Mouse (Mus musculus) neural tube, embryonic 13.5 days (tissue): ENCODE results near the gene Erg28. TPM values are rescaled to one million over a fixed set of nuclear protein-coding genes. Genes with fewer than 3 reads are reported as not detected.

ENCODE experiments used
- ATAC-seq: fragments of 200-750 bp; cut with Nextera tagmentation; 2 replicates; pipeline ENCODE4 v1.8.0; 2017; ENCODE audit warnings: low read depth, mild to moderate bottlenecking, moderate TSS enrichment, moderate library complexity
- H3K27ac ChIP-seq: fragments of 300-500 bp; sonication (generic); replicated peaks from 2 replicates; pipeline ENCODE4 v1.5.1; 2015; ENCODE audit warnings: moderate library complexity, mild to moderate bottlenecking, inconsistent platforms
- H3K27me3 ChIP-seq: fragments of 300-500 bp; sonication (generic); 2 replicates; pipeline ENCODE4 v1.6.1; 2015; ENCODE audit warnings: mild to moderate bottlenecking, inconsistent platforms
- H3K36me3 ChIP-seq: fragments of 300-500 bp; sonication (generic); 2 replicates; pipeline ENCODE4 v1.6.1; 2015; ENCODE audit warnings: mild to moderate bottlenecking, inconsistent platforms
- H3K4me1 ChIP-seq: fragments of 300-500 bp; sonication (generic); replicated peaks from 2 replicates; pipeline ENCODE4 v1.6.1; 2015; ENCODE audit warnings: inconsistent platforms
- H3K4me2 ChIP-seq: fragments of 300-500 bp; sonication (generic); 2 replicates; pipeline ENCODE4 v1.6.1; 2015; ENCODE audit warnings: inconsistent platforms, mild to moderate bottlenecking, moderate library complexity
- H3K4me3 ChIP-seq: fragments of 300-500 bp; sonication (generic); 2 replicates; pipeline ENCODE4 v1.5.1; 2015; ENCODE audit warnings: mild to moderate bottlenecking, inconsistent platforms
- H3K9ac ChIP-seq: fragments of 300-500 bp; sonication (generic); 2 replicates; pipeline ENCODE4 v1.6.1; 2015; ENCODE audit warnings: moderate library complexity, mild to moderate bottlenecking, inconsistent platforms
- H3K9me3 ChIP-seq: fragments of 300-500 bp; sonication (generic); 2 replicates; pipeline ENCODE4 v1.6.1; 2016; ENCODE audit warnings: inconsistent platforms
- WGBS: fragments of 180-500 bp; shearing (Covaris S2); methylation state at CpG from one replicate; pipeline ENCODE4 v1.1.7; 2015; 5-methylcytosine and 5-hydroxymethylcytosine counted together
- polyA plus RNA-seq: library from polyadenylated mRNA; unstranded; fragments of >200 nt; fragmentation: Nextera tagmentation; extraction: Ambion mirVana; gene quantifications from 2 replicates; pipeline ENCODE4 v1.2.1, GENCODE M21; 2015

Gene Erg28
- polyA plus RNA-seq, 1 experiment from 2014 or later = 90.0 TPM

- no peak overlapping the region for H3K9ac ChIP-seq
- no peaks in the 10 kb centered on the region for H3K9me3 ChIP-seq
- H3K4me1 ChIP-seq = no peaks in the 10 kb centered on the region
- no peaks in the 10 kb centered on the region for H3K27me3 ChIP-seq
- ATAC-seq = no peak
- H3K4me3 ChIP-seq = no peak overlapping the region
- H3K36me3 ChIP-seq = peaks cover 43% of the 10 kb centered on the region
- no peak overlapping the region for H3K27ac ChIP-seq
- no peak overlapping the region for H3K4me2 ChIP-seq
These were observed 13.4 kb downstream of the Erg28 start for GRCm38 (mm10) chr12:85810959-85811358.

GRCm38 (mm10) chr12:85809726-85810125 is 14.6 kb downstream of the Erg28 start:
- 71% methylated on average over 6 of the region's 6 CpGs for WGBS
- Histone ChIP-seq H3K4me3 (no peak overlapping the region), H3K9me3 (no peaks in the 10 kb centered on the region), H3K36me3 (peaks cover 32% of the 10 kb centered on the region), H3K27me3 (no peaks in the 10 kb centered on the region), H3K9ac (no peak overlapping the region), H3K4me2 (no peak overlapping the region), H3K27ac (no peak overlapping the region), H3K4me1 (no peaks in the 10 kb centered on the region)
- ATAC-seq = no peak

DNA sequence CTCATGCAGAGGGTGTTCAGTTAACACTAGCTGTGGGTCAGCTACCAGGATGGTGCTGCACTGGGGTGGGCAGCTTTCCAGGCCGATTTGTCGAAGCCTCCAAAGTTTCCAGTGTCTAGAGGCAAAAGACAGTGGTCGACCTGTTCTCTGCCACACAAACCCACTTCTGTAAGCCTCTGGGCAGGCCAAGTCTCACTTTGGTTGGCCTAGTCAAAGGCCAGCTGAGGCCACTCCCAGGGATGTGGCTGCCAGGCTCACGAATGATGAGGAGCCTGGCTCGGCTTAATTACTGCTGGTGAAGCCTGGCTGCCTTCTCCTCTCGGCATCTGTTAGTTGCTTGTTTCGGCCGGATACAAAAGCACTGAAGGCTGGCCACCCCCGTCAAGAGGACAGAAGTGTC is 24.3 kb downstream of the Erg28 start:
- Histone ChIP-seq H3K9ac (no peak overlapping the region), H3K27me3 (no peaks in the 10 kb centered on the region), H3K4me3 (no peak overlapping the region), H3K36me3 (no peaks in the 10 kb centered on the region), H3K4me1 (no peaks in the 10 kb centered on the region), H3K4me2 (no peak overlapping the region), H3K9me3 (no peaks in the 10 kb centered on the region), H3K27ac (no peak overlapping the region)
- ATAC-seq = no peak
- 50% methylated on average over 9 of the region's 9 CpGs for WGBS

- no peaks in the 10 kb centered on the region for H3K4me1 ChIP-seq
- H3K4me2 ChIP-seq = no peak overlapping the region
- H3K9ac ChIP-seq = no peak overlapping the region
- H3K4me3 ChIP-seq = no peak overlapping the region
- WGBS = 88% methylated on average over 1 of the region's 1 CpGs
- no peak overlapping the region for H3K27ac ChIP-seq
- H3K9me3 ChIP-seq = no peaks in the 10 kb centered on the region
- ATAC-seq = no peak
- H3K27me3 ChIP-seq = no peaks in the 10 kb centered on the region
- H3K36me3 ChIP-seq = no peaks in the 10 kb centered on the region
These were observed 28.8 kb downstream of the Erg28 start for GRCm38 (mm10) chr12:85795551-85795950.

DNA sequence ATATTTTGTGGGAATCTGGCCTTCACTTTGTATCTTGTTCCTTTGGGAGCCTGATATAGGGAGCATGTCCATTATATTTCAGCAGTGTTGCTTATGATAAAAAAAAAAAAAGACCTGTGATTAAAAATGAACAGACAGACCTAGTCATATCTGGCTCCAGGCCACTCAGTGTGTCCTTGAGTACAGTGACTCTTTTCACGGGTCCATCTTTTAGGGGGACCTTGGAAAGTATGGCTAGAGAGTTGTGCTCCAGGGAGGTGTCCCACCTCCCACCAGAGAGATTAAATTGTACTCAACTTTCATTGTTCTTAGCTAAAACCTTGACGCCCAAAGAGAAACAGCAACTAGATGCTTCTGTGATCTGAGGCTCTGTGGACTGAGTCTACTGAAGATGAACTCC is 30.3 kb downstream of the Erg28 start:
- Histone ChIP-seq H3K27ac (no peak overlapping the region), H3K4me2 (no peak overlapping the region), H3K9me3 (no peaks in the 10 kb centered on the region), H3K36me3 (no peaks in the 10 kb centered on the region), H3K9ac (no peak overlapping the region), H3K4me3 (no peak overlapping the region), H3K4me1 (no peaks in the 10 kb centered on the region), H3K27me3 (no peaks in the 10 kb centered on the region)
- WGBS = 82% methylated on average over 2 of the region's 2 CpGs
- ATAC-seq = no peak

DNA sequence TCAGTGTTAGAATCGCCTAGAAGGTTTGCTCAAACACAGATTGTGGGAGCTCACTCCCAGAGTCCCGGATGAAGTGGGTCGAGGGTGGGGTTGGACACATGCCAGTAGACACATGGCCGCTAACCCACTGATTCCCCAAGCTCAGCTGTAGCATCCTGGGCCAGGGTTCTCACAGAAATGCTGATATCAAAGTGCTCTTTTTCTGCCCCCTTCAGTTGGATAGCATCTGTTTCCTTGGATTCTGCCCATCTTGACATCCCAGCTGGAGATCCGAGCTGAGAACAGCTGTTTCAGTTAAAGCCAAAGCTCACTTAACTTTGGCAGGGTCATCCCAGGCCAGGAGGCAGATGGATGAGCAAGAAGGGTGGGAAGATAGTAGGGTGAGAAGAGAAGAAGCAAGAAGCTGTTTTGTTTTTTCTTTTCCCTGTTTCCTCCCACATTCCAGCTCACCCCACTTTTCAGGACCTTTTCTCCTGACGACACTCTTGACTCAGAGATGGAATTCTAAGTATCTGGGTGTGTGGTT is 31.5 kb downstream of the Erg28 start:
- no peaks in the 10 kb centered on the region for H3K27me3 ChIP-seq
- WGBS = 72% methylated on average over 6 of the region's 6 CpGs
- no peak overlapping the region for H3K4me2 ChIP-seq
- H3K4me3 ChIP-seq = no peak overlapping the region
- no peak overlapping the region for H3K9ac ChIP-seq
- H3K27ac ChIP-seq = no peak overlapping the region
- H3K36me3 ChIP-seq = no peaks in the 10 kb centered on the region
- no peak for ATAC-seq
- H3K4me1 ChIP-seq = no peaks in the 10 kb centered on the region
- no peaks in the 10 kb centered on the region for H3K9me3 ChIP-seq

- H3K9me3 ChIP-seq = no peaks in the 10 kb centered on the region
- ATAC-seq = no peak
- no peak overlapping the region for H3K27ac ChIP-seq
- no peak overlapping the region for H3K9ac ChIP-seq
- no peaks in the 10 kb centered on the region for H3K27me3 ChIP-seq
- no peak overlapping the region for H3K4me3 ChIP-seq
- 84% methylated on average over 4 of the region's 4 CpGs for WGBS
- no peaks in the 10 kb centered on the region for H3K36me3 ChIP-seq
- H3K4me1 ChIP-seq = no peaks in the 10 kb centered on the region
- no peak overlapping the region for H3K4me2 ChIP-seq
These were observed 32.2 kb downstream of the Erg28 start for GRCm38 (mm10) chr12:85792158-85792557.

GRCm38 (mm10) chr12:85784916-85785815 is 39.2 kb downstream of the Erg28 start:
- no peaks in the 10 kb centered on the region for H3K27me3 ChIP-seq
- H3K9ac ChIP-seq = no peak overlapping the region
- no peaks in the 10 kb centered on the region for H3K4me1 ChIP-seq
- H3K4me2 ChIP-seq = no peak overlapping the region
- H3K27ac ChIP-seq = no peak overlapping the region
- no peak overlapping the region for H3K4me3 ChIP-seq
- H3K9me3 ChIP-seq = no peaks in the 10 kb centered on the region
- WGBS = 58% methylated on average over 19 of the region's 19 CpGs
- H3K36me3 ChIP-seq = no peaks in the 10 kb centered on the region
- ATAC-seq = no peak

DNA sequence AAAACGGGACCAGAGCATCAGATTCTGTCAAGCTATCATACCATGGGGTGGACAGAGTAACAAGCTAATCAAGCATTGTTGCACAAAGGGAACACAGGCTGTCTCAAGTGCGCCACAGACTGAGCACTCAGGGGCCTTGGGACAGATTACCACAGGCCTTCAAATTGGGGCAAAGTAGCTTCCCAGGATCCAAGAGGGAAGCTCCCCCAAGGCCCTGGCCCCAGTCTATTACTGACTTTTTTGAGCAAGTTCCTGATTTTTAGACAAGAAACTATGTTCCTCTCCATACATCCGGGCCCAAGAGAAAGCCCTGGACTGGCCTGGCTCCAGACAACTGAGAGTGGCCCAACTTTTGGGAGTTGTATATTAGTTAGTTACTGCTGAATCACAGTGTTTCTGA is 42.7 kb downstream of the Erg28 start:
- H3K9me3 ChIP-seq = no peaks in the 10 kb centered on the region
- WGBS = 88% methylated on average over 3 of the region's 3 CpGs
- H3K9ac ChIP-seq = no peak overlapping the region
- H3K27ac ChIP-seq = no peak overlapping the region
- H3K4me2 ChIP-seq = no peak overlapping the region
- H3K36me3 ChIP-seq = no peaks in the 10 kb centered on the region
- ATAC-seq = no peak
- no peaks in the 10 kb centered on the region for H3K27me3 ChIP-seq
- no peaks in the 10 kb centered on the region for H3K4me1 ChIP-seq
- H3K4me3 ChIP-seq = no peak overlapping the region

DNA sequence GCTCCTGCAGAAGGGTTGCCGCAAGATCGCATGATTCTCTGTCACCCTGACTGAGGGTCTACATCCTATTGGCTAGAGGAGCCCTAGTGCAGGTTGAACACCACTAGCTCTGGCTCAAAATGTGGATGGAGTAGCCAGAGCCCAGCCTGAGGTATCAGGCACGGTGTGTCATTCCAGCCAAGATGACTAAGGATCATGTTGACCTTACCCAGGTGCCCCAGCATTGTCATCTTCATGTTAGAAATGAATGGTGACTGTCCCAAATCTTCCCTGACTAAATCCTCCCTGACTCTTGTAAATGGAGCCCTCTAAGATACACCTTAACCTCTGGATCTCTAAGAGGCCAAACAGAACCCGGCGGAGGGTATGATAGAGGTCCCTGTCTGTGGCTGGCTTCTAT is 44.6 kb downstream of the Erg28 start:
- Histone ChIP-seq H3K4me1 (no peaks in the 10 kb centered on the region), H3K27ac (no peak overlapping the region), H3K9ac (no peak overlapping the region), H3K9me3 (no peaks in the 10 kb centered on the region), H3K4me2 (no peak overlapping the region), H3K36me3 (no peaks in the 10 kb centered on the region), H3K4me3 (no peak overlapping the region), H3K27me3 (no peaks in the 10 kb centered on the region)
- WGBS = 95% methylated on average over 5 of the region's 5 CpGs
- ATAC-seq = no peak

GRCm38 (mm10) chr12:85778962-85779361 is 45.4 kb downstream of the Erg28 start:
- no peak for ATAC-seq
- Histone ChIP-seq H3K9ac (no peak overlapping the region), H3K9me3 (no peaks in the 10 kb centered on the region; the same call in 1 of the 2 replicates), H3K27ac (no peak overlapping the region), H3K4me2 (no peak overlapping the region), H3K36me3 (no peaks in the 10 kb centered on the region), H3K27me3 (no peaks in the 10 kb centered on the region), H3K4me1 (no peaks in the 10 kb centered on the region), H3K4me3 (no peak overlapping the region)
- WGBS = 90% methylated on average over 3 of the region's 3 CpGs

- Histone ChIP-seq H3K4me2 (no peak overlapping the region), H3K27ac (no peak overlapping the region), H3K4me1 (no peaks in the 10 kb centered on the region), H3K9me3 (no peaks in the 10 kb centered on the region; the same call in 1 of the 2 replicates), H3K27me3 (no peaks in the 10 kb centered on the region), H3K9ac (no peak overlapping the region), H3K36me3 (no peaks in the 10 kb centered on the region), H3K4me3 (no peak overlapping the region)
- ATAC-seq = no peak
- WGBS = 80% methylated on average over 3 of the region's 3 CpGs
These were observed 53.0 kb downstream of the Erg28 start for GRCm38 (mm10) chr12:85771356-85771755.

DNA sequence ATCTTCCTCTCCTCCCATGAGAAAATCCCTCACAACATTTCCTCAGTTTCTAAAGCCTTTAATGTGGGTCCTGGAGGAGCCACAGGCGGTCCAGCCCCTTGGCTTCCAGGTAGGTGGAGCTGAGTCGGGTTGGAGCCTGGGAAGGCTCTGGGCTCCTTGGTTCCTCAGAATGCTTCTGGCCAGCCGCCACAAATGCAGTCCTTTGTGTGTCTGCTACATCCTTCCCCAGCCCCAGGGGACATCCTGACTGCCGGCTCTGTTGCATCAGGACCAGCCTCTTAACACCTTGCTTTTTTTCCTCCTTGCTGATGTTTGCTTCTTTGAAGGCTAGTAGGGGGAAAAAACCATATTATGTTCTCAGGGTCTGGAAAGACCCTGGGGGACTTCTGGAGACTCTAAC is 56.6 kb downstream of the Erg28 start:
- Histone ChIP-seq H3K4me3 (no peak overlapping the region), H3K4me2 (no peak overlapping the region), H3K36me3 (no peaks in the 10 kb centered on the region), H3K9ac (no peak overlapping the region), H3K27ac (no peak overlapping the region), H3K9me3 (no peaks in the 10 kb centered on the region), H3K4me1 (no peaks in the 10 kb centered on the region), H3K27me3 (no peaks in the 10 kb centered on the region)
- WGBS = 56% methylated on average over 4 of the region's 4 CpGs
- ATAC-seq = no peak
